Mouse (Mus musculus) pancreas, adult 10 weeks (tissue): Measurements from ENCODE around the gene Lpar5. TPM values are rescaled to one million over a fixed set of nuclear protein-coding genes. Genes with fewer than 3 reads are reported as not detected.

Experiments
- polyA plus RNA-seq: library from polyadenylated mRNA; stranded (reverse); fragments of 350-450 nt; fragmentation: Illumina TruSeq; extraction: RNeasy Lipid Tissue Mini Kit (QIAGEN cat#74804); gene quantifications from one replicate; pipeline ENCODE4 v1.2.3, GENCODE M21; 2015; ENCODE audit warnings: low read depth, low replicate concordance; ENCODE audit not compliant: insufficient read depth

Lpar5 gene
- not detected for polyA plus RNA-seq

DNA sequence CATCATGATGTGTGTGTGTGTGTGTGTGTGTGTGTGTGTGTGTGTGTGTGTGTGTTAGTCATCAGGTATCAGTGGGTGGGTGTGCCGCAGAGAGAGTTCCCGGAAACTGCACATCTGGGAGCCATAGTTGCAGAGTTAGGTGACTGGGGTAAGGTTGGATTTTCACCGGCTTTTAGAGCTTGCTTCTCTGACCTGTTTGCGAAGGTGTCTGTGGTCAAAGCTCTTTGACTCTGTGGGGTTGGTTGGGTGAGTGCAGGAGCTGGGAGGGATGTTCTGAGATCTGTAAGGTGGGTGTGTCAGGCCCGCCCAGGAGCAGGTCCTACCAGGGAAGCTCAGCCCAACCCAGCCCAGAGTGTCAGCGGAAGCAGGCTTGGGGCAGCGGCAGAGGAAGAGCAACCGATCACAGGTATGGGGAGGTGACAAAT, at the start of gene Lpar5:
Lpar5 (plus strand) TSS at position 350 of the 425 bp plus-strand sequence.

DNA sequence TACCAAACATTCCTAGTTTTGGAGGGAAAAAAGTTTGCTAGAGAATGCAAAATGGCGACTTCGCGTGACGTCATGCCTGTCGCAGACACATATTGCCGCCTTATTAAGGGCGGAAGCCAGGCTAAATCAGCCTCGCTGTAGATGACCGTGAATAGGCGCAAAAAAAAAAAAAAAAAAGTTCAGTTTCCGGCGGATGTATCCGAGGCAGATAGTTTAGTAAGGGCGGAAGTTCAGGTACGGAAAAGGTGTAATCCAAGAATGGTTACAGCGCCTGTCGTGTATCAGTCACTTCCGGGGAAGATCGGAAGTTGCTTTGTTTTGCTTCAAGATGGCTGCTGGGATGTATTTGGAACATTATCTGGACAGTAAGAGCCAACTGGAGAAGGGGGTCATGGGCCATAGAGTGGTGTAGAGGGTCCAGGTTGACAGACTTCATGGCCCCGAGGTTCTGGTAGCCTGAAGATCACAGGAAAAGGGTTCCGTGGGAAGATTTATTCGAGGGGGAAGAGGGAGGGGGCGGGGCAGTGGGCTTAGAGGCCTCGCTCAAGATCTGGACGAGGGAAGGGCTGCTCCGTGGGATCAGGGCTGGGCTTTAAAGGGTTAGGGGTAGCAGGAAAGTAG, 28.1 kb upstream of the Lpar5 start, which contains the start of gene Ing4:
Ing4 (plus strand) TSS at position 228 of the 621 bp plus-strand sequence.

DNA sequence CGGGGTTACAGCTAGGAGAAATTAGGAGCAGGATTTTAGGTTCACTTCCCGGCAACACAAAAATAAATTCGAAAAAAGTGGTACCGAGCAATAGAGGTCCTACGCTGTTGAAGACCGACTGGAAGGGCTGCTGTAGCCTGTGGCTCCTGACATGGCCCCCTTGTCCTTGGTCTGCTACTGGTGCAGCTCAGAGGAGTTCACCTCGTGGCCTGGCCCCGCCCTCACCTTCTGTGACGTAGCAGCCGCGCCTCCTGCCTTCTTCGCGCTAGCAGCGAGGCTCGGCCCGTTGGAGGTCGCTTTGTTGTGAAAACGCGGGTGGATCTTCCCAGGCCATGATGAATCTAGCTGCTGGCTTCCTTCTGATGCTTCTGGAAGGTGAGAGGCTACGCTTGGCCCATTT, 18.0 kb upstream of the Lpar5 start, which contains the start of gene Acrbp:
Acrbp (plus strand) TSS at position 12 of the 400 bp plus-strand sequence.

GRCm38 (mm10) chr6:125095391-125096278, 27.9 kb downstream of the Lpar5 start, which contains the start of gene Chd4:
Chd4 (plus strand) TSS chr6:125095981.

DNA sequence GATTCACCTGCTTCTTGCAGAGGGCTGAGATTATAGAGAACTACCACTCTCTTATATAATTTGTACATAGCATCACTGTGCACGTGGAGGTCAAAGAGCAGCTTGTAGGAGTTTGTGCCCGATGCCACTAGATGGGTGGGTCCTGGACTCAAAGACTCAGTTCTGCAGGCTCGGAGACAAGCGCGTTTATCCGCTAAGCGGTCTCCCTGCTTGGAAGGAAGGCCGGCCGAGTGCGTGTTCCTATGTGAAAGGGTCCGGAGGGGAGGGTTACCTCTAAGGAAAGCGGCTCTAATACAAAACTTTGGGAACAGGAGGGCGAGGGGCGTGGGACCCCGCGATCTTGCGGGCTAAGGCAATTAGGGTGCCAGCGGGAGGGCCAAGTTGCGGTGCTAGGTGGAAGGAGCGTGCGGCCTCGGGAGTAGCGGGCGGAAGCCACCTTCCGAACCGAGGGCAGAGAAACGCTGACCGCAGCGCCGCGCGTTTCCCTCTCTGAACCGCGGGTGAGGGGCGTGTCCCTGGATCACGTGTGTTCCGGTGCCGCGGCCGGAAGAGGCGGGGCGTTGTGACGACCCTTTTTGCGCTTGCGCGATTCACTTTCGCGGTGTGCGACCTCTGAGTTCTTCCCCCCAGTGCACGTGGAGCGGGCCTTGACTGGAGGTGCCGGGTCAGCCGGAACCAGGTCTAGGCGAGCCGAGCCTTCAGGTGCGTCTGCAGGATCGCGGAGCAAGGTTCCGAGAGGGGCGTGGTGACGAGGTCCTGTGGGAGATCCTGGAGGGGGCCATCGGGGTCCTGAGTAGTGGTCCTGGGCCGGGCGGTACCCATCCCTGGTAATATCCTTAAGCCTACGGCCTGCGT, 63.8 kb downstream of the Lpar5 start, which contains the start of gene Nop2:
Nop2 (plus strand) TSS at position 608 of the 855 bp plus-strand sequence.

Other genes starting within 250 kb of the Lpar5 start
- gene Usp5, start 238.4 kb upstream of the Lpar5 start, polyA plus RNA-seq = 17.3 TPM
- 0.87 TPM for gene Cdca3, start 238.4 kb upstream of the Lpar5 start, polyA plus RNA-seq
- gene Gnb3, start 227.6 kb upstream of the Lpar5 start, polyA plus RNA-seq = 0.46 TPM
- 8.8 TPM for gene P3h3, start 210.2 kb upstream of the Lpar5 start, polyA plus RNA-seq
- not detected for gene Gpr162, start 203.9 kb upstream of the Lpar5 start, polyA plus RNA-seq
- gene Cd4, start 179.7 kb upstream of the Lpar5 start, polyA plus RNA-seq = not detected
- 2.0 TPM for gene Lag3, start 156.2 kb upstream of the Lpar5 start, polyA plus RNA-seq
- 234 TPM for gene Ptms, start 147.8 kb upstream of the Lpar5 start, polyA plus RNA-seq
- 42.2 TPM for gene Mlf2, start 136.5 kb upstream of the Lpar5 start, polyA plus RNA-seq
- 22.9 TPM for gene Cops7a, start 102.4 kb upstream of the Lpar5 start, polyA plus RNA-seq
- gene Pianp, start 71.2 kb upstream of the Lpar5 start, polyA plus RNA-seq = 2.4 TPM
- 19.0 TPM for gene Zfp384, start 58.8 kb upstream of the Lpar5 start, polyA plus RNA-seq
- 15.3 TPM for gene Ing4, start 28.2 kb upstream of the Lpar5 start, polyA plus RNA-seq
- 13.7 TPM for gene Acrbp, start 18.2 kb upstream of the Lpar5 start, polyA plus RNA-seq
- 21.1 TPM for gene Chd4, start 28.1 kb downstream of the Lpar5 start, polyA plus RNA-seq
- gene Nop2, start 64.0 kb downstream of the Lpar5 start, polyA plus RNA-seq = 5.7 TPM
- 7.2 TPM for gene Iffo1, start 77.3 kb downstream of the Lpar5 start, polyA plus RNA-seq
- gene Gapdh, start 98.5 kb downstream of the Lpar5 start, polyA plus RNA-seq = 116 TPM
- 11.3 TPM for gene Ncapd2, start 123.8 kb downstream of the Lpar5 start, polyA plus RNA-seq
- 27.0 TPM for gene Mrpl51, start 123.9 kb downstream of the Lpar5 start, polyA plus RNA-seq
- gene Vamp1, start 147.6 kb downstream of the Lpar5 start, polyA plus RNA-seq = 4.9 TPM
- 4.7 TPM for gene Tapbpl, start 163.9 kb downstream of the Lpar5 start, polyA plus RNA-seq
- gene Cd27, start 169.1 kb downstream of the Lpar5 start, polyA plus RNA-seq = not detected
- not detected for gene Tuba3a, start 218.1 kb downstream of the Lpar5 start, polyA plus RNA-seq
- 16.2 TPM for gene Ltbr, start 246.0 kb downstream of the Lpar5 start, polyA plus RNA-seq